Mouse (Mus musculus) frontal cortex, postnatal 10 days (tissue): ENCODE data around the gene Psmg4.
A peak's percentile ranks its signal among the peaks of the same experiment; 100 is the strongest.

Source experiments
- DNase-seq, 2 experiments: peaks; one replicate each; pipeline ENCODE4 v3.0.0; 2022; ENCODE audit warnings: low spot score in 2 of 2, mixed read lengths in 1 of 2

The Psmg4 gene

GRCm38 (mm10) chr13:34148181-34148580, 14.6 kb upstream of the Psmg4 start:
- DNase-seq = no peak

- peak; percentile 73 to 75 for DNase-seq
Measured at GRCm38 (mm10) chr13:34148767-34149392, 13.9 kb upstream of the Psmg4 start.

GRCm38 (mm10) chr13:34149463-34150176, 13.1 kb upstream of the Psmg4 start:
- DNase-seq = no peak

GRCm38 (mm10) chr13:34150271-34151027, 12.3 kb upstream of the Psmg4 start:
- DNase-seq = peak; percentile 55 to 65

GRCm38 (mm10) chr13:34151425-34151824, 11.3 kb upstream of the Psmg4 start:
- DNase-seq = no peak

- DNase-seq = no peak
Measured at GRCm38 (mm10) chr13:34152695-34153094, 10.1 kb upstream of the Psmg4 start.

- no peak for DNase-seq
Measured at GRCm38 (mm10) chr13:34153254-34154011, 9.3 kb upstream of the Psmg4 start.

GRCm38 (mm10) chr13:34154217-34154930, 8.4 kb upstream of the Psmg4 start:
- peak; percentile 70 to 77 for DNase-seq

GRCm38 (mm10) chr13:34154931-34155272, 7.9 kb upstream of the Psmg4 start:
- no peak for DNase-seq

- DNase-seq = no peak
Measured at GRCm38 (mm10) chr13:34156133-34156839, 6.5 kb upstream of the Psmg4 start.

GRCm38 (mm10) chr13:34156840-34157185, 6.0 kb upstream of the Psmg4 start:
- no peak for DNase-seq

GRCm38 (mm10) chr13:34157596-34158157, 5.1 kb upstream of the Psmg4 start:
- no peak for DNase-seq

GRCm38 (mm10) chr13:34159926-34160325, 2.8 kb upstream of the Psmg4 start:
- no peak for DNase-seq

- DNase-seq = no peak
Measured at GRCm38 (mm10) chr13:34163304-34163975, 676 bp downstream of the Psmg4 start.

- DNase-seq = no peak
Measured at GRCm38 (mm10) chr13:34174025-34174424, 11.3 kb downstream of the Psmg4 start.

- DNase-seq = no peak
Measured at GRCm38 (mm10) chr13:34181624-34182023, 18.9 kb downstream of the Psmg4 start.

GRCm38 (mm10) chr13:34185371-34185770, 22.6 kb downstream of the Psmg4 start:
- DNase-seq = no peak

GRCm38 (mm10) chr13:34187571-34187970, 24.8 kb downstream of the Psmg4 start:
- peak; percentile 51 to 70 for DNase-seq

GRCm38 (mm10) chr13:34192414-34193191, 29.8 kb downstream of the Psmg4 start:
- peak in 1 of 2 experiments; percentile 27 for DNase-seq
